Mouse (Mus musculus): ENCODE results near the gene Limch1.

The Limch1 gene

GRCm38 (mm10) chr5:66834756-66835155 lies 89.1 kb downstream of the Limch1 start:
- Histone ChIP-seq H3K4me1 (replicated peaks; ENCODE audit: low read depth, low read length) (no peaks in the 10 kb centered on the region), H3K9me3 (ENCODE audit: low read length) (no peaks in the 10 kb centered on the region), H3K36me3 (ENCODE audit: insufficient read depth, low read length) (no peaks in the 10 kb centered on the region), H3K4me3 (replicated peaks; ENCODE audit: low read length) (no peak overlapping the region), H3K27me3 (ENCODE audit: insufficient read depth, low read length) (no peaks in the 10 kb centered on the region)
- TF ChIP-seq CTCF (conservative IDR thresholded peaks at IDR 0.05; ENCODE audit: low read length) (no peak), POU5F1 (IDR thresholded peaks at IDR 0.05; ENCODE audit: borderline replicate concordance, low read length) (no peak), NANOG (IDR thresholded peaks at IDR 0.05; ENCODE audit: borderline replicate concordance, low read length) (no peak)

- TF ChIP-seq POU5F1 (IDR thresholded peaks at IDR 0.05; ENCODE audit: borderline replicate concordance, low read length) (no peak), NANOG (IDR thresholded peaks at IDR 0.05; ENCODE audit: borderline replicate concordance, low read length) (no peak), CTCF (conservative IDR thresholded peaks at IDR 0.05; ENCODE audit: low read length) (peak; percentile 17)
- Histone ChIP-seq H3K4me3 (replicated peaks; ENCODE audit: low read length) (no peak overlapping the region), H3K36me3 (ENCODE audit: insufficient read depth, low read length) (no peaks in the 10 kb centered on the region), H3K4me1 (replicated peaks; ENCODE audit: low read depth, low read length) (no peaks in the 10 kb centered on the region), H3K9me3 (ENCODE audit: low read length) (no peaks in the 10 kb centered on the region), H3K27me3 (ENCODE audit: insufficient read depth, low read length) (no peaks in the 10 kb centered on the region)
Observed at GRCm38 (mm10) chr5:66836892-66837291, 91.3 kb downstream of the Limch1 start.

GRCm38 (mm10) chr5:66841971-66842370 lies 96.3 kb downstream of the Limch1 start:
- TF ChIP-seq NANOG (IDR thresholded peaks at IDR 0.05; ENCODE audit: borderline replicate concordance, low read length) (no peak), CTCF (conservative IDR thresholded peaks at IDR 0.05; ENCODE audit: low read length) (no peak), POU5F1 (IDR thresholded peaks at IDR 0.05; ENCODE audit: borderline replicate concordance, low read length) (no peak)
- H3K36me3 ChIP-seq (ENCODE audit: insufficient read depth, low read length): no peaks in the 10 kb centered on the region
- no peaks in the 10 kb centered on the region for H3K9me3 ChIP-seq (ENCODE audit: low read length)
- no peak overlapping the region for H3K4me3 ChIP-seq (replicated peaks; ENCODE audit: low read length)
- H3K4me1 ChIP-seq (replicated peaks; ENCODE audit: low read depth, low read length): no peaks in the 10 kb centered on the region
- H3K27me3 ChIP-seq (ENCODE audit: insufficient read depth, low read length): no peaks in the 10 kb centered on the region

DNA sequence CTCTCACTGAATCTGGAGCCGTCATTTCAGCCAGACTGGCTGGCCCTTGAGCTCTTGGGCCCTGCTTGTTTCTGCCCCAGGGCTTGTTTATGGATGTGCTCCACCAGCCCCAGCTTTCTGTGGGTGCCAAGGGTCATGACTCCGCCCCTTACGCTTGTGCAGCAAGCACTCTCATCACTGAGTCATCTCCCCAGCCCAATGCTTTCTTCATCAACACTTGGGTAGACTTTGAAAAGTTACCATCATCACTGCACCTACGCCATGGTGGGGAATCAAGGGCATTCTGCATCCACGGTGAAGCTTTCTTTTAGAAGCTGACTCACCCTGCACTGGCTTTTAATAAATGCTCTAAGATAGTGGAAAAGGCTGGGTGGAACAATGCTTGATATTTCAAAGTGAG lies 97.1 kb downstream of the Limch1 start:
- H3K9me3 ChIP-seq (ENCODE audit: low read length): no peaks in the 10 kb centered on the region
- TF ChIP-seq NANOG (IDR thresholded peaks at IDR 0.05; ENCODE audit: borderline replicate concordance, low read length) (no peak), POU5F1 (IDR thresholded peaks at IDR 0.05; ENCODE audit: borderline replicate concordance, low read length) (no peak), CTCF (conservative IDR thresholded peaks at IDR 0.05; ENCODE audit: low read length) (no peak)
- H3K4me3 ChIP-seq (replicated peaks; ENCODE audit: low read length): no peak overlapping the region
- H3K27me3 ChIP-seq (ENCODE audit: insufficient read depth, low read length): no peaks in the 10 kb centered on the region
- H3K4me1 ChIP-seq (replicated peaks; ENCODE audit: low read depth, low read length): no peaks in the 10 kb centered on the region
- no peaks in the 10 kb centered on the region for H3K36me3 ChIP-seq (ENCODE audit: insufficient read depth, low read length)

GRCm38 (mm10) chr5:66848136-66848535 lies 102.5 kb downstream of the Limch1 start:
- no peaks in the 10 kb centered on the region for H3K4me1 ChIP-seq (replicated peaks; ENCODE audit: low read depth, low read length)
- H3K27me3 ChIP-seq (ENCODE audit: insufficient read depth, low read length): no peaks in the 10 kb centered on the region
- peaks cover 5% of the 10 kb centered on the region; the same call in 1 of the 2 replicates for H3K9me3 ChIP-seq (ENCODE audit: low read length)
- no peaks in the 10 kb centered on the region for H3K36me3 ChIP-seq (ENCODE audit: insufficient read depth, low read length)
- TF ChIP-seq NANOG (IDR thresholded peaks at IDR 0.05; ENCODE audit: borderline replicate concordance, low read length): no peak
- TF ChIP-seq POU5F1 (IDR thresholded peaks at IDR 0.05; ENCODE audit: borderline replicate concordance, low read length): no peak
- no peak for TF ChIP-seq CTCF (conservative IDR thresholded peaks at IDR 0.05; ENCODE audit: low read length)
- no peak overlapping the region for H3K4me3 ChIP-seq (replicated peaks; ENCODE audit: low read length)

- peaks cover 12% of the 10 kb centered on the region for H3K9me3 ChIP-seq (ENCODE audit: low read length)
- H3K27me3 ChIP-seq (ENCODE audit: insufficient read depth, low read length): no peaks in the 10 kb centered on the region
- H3K36me3 ChIP-seq (ENCODE audit: insufficient read depth, low read length): no peaks in the 10 kb centered on the region
- TF ChIP-seq CTCF (conservative IDR thresholded peaks at IDR 0.05; ENCODE audit: low read length) (no peak), NANOG (IDR thresholded peaks at IDR 0.05; ENCODE audit: borderline replicate concordance, low read length) (no peak), POU5F1 (IDR thresholded peaks at IDR 0.05; ENCODE audit: borderline replicate concordance, low read length) (no peak)
- H3K4me3 ChIP-seq (replicated peaks; ENCODE audit: low read length): no peak overlapping the region
- H3K4me1 ChIP-seq (replicated peaks; ENCODE audit: low read depth, low read length): no peaks in the 10 kb centered on the region
Observed at GRCm38 (mm10) chr5:66849148-66849547, 103.5 kb downstream of the Limch1 start.

DNA sequence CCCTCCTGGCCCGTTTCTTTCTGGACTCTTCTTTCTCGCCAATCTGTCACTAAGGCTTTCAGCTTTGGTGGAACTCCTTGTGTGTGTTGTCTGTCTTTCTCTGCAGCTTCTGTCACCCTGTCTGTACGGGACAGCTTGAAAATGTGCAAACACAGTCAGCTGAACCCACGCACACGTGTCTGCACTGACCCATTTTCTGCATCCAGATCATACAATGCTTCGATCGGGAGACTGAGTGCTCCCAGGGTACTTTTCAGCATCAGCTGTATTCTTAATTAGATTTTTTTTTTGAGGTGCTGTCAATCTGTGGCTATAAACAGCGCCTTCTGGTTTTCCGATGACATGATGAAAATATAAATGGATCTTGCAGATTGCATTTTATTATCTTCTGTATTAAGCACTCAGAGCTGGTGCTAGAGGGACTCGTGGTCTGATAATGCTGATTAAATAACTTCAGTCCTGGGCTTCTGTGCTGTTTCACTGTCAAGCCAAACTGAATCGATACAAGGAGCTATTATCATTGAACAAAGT lies 105.2 kb downstream of the Limch1 start:
- H3K9me3 ChIP-seq (ENCODE audit: low read length): peaks cover 14% of the 10 kb centered on the region
- no peak overlapping the region for H3K4me3 ChIP-seq (replicated peaks; ENCODE audit: low read length)
- no peaks in the 10 kb centered on the region for H3K27me3 ChIP-seq (ENCODE audit: insufficient read depth, low read length)
- H3K4me1 ChIP-seq (replicated peaks; ENCODE audit: low read depth, low read length): no peaks in the 10 kb centered on the region
- no peaks in the 10 kb centered on the region for H3K36me3 ChIP-seq (ENCODE audit: insufficient read depth, low read length)
- TF ChIP-seq POU5F1 (IDR thresholded peaks at IDR 0.05; ENCODE audit: borderline replicate concordance, low read length) (no peak), NANOG (IDR thresholded peaks at IDR 0.05; ENCODE audit: borderline replicate concordance, low read length) (no peak), CTCF (conservative IDR thresholded peaks at IDR 0.05; ENCODE audit: low read length) (no peak)

DNA sequence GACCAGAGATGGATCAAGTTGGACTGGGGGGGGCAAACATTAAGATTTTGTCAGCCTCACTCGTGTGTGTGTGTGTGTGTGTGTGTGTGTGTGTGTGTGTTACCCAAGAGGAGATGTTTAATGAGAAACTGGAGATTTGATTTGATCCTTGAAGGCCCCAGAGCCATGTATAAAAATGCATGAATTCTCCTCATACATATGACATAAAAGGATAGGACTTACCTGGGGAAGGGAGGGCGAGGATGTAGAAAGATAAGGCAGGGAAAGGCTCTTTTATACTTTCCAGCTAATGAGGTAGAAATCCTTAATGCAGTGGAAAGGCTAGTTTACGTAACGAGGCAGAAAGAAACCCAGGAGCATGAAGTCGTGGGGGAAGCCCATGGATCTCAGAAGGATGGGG lies 106.1 kb downstream of the Limch1 start:
- H3K4me3 ChIP-seq (replicated peaks; ENCODE audit: low read length): no peak overlapping the region

DNA sequence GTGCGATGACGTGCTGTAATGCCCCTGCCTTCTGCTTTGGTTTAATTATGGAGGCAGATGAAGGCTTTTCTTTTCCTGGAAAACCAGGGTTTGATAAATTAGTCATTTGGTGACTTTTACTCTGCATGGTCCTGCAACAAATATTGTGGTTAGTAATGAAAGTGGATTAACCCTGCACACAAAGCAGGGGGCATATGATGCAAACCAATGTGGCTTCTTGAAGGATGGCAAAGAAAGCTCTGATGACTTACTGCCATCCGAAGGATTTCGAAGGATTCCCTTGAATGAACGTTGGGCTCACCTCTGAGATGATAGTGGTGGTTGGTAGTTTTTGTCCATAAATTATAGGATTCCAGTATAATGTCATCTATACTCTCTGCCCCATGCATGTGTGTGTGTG lies 108.6 kb downstream of the Limch1 start:
- TF ChIP-seq CTCF (conservative IDR thresholded peaks at IDR 0.05; ENCODE audit: low read length) (no peak), NANOG (IDR thresholded peaks at IDR 0.05; ENCODE audit: borderline replicate concordance, low read length) (no peak), POU5F1 (IDR thresholded peaks at IDR 0.05; ENCODE audit: borderline replicate concordance, low read length) (no peak)
- Histone ChIP-seq H3K9me3 (ENCODE audit: low read length) (peaks cover 14% of the 10 kb centered on the region), H3K27me3 (ENCODE audit: insufficient read depth, low read length) (no peaks in the 10 kb centered on the region), H3K4me3 (replicated peaks; ENCODE audit: low read length) (no peak overlapping the region), H3K4me1 (replicated peaks; ENCODE audit: low read depth, low read length) (no peaks in the 10 kb centered on the region), H3K36me3 (ENCODE audit: insufficient read depth, low read length) (no peaks in the 10 kb centered on the region)

More for the DNA sequence above, 106.1 kb downstream of the Limch1 start:
- Histone ChIP-seq H3K27me3 (ENCODE audit: insufficient read depth, low read length) (no peaks in the 10 kb centered on the region), H3K36me3 (ENCODE audit: insufficient read depth, low read length) (no peaks in the 10 kb centered on the region), H3K4me1 (replicated peaks; ENCODE audit: low read depth, low read length) (no peaks in the 10 kb centered on the region), H3K9me3 (ENCODE audit: low read length) (peaks cover 14% of the 10 kb centered on the region)
- TF ChIP-seq NANOG (IDR thresholded peaks at IDR 0.05; ENCODE audit: borderline replicate concordance, low read length): no peak
- TF ChIP-seq POU5F1 (IDR thresholded peaks at IDR 0.05; ENCODE audit: borderline replicate concordance, low read length): no peak
- TF ChIP-seq CTCF (conservative IDR thresholded peaks at IDR 0.05; ENCODE audit: low read length): no peak
